Mouse (Mus musculus) liver, postnatal 0 days (tissue): ENCODE measurements at regions not wholly inside any gene's neighbourhood (a gene's known extent, or its start where the extent isn't known, plus 50 kb on each side); places are given as distances from the start of the nearest gene placed in this dataset.

Experiments
- CTCF ChIP-seq: sonication (generic); IDR thresholded peaks from 2 replicates; pipeline ENCODE4 v1.5.1; 2016; ENCODE audit warnings: antibody characterized with exemption, low read depth
- EP300 ChIP-seq: IDR thresholded peaks from 2 replicates; pipeline ENCODE4 v1.6.1; 2016; ENCODE audit warnings: antibody characterized with exemption, low read depth, mild to moderate bottlenecking

DNA sequence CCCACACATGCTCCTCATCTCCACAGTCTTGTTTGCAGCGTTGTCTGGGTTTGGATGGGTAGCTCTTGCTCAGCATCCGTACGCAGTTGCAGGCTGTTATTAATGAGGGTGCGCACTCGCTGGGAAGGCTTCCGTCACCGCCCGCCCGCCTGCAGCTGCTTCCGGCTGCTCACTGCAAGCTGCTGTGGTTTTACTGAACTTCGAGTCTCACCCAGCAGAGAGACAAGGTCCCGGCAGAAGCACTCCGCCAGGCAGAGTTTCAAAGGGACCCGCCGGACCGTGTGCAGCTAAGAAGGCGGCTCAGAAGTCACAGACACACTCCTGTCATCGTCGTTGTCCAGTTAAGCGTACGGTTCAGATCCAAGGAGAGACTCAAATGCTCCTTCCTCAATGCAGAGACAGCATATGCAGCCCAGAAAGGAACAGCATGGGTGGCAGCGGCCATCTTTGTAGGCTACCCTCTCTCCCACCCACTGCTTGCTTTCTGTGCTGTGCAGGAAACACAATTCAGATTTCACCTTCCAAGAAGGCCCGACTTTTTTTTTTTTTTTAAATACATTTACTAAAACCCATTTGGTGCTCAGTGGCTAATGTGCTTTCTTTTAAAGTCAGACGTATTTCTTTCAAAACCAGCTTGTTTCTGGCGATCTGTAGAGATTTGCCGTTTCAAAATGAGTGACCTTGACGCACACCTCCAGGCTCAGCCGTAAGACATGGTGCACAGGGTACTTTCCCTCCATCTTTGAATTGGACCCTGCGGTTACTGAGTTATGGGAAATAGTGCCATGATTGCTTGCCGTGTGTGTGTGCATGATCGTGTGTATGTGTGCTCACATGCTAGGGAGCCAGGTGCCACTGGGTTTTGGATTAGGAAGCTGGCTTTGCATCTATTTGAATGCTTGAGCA, 169.2 kb upstream of the Map3k1 start:
- TF ChIP-seq CTCF = no peak
- no peak for TF ChIP-seq EP300
